Mouse (Mus musculus) lung, adult 2 months (tissue): ENCODE measurements around the gene Gm42669.

Experiments
- CTCF ChIP-seq: fragments of 200-500 bp; IDR thresholded peaks from 2 replicates; pipeline ENCODE4 v1.5.1; 2011; ENCODE audit warnings: mild to moderate bottlenecking, low read length, control low read depth; ENCODE audit not compliant: insufficient read depth
- POLR2A ChIP-seq: fragments of 200-500 bp; IDR thresholded peaks from 2 replicates; pipeline ENCODE4 v1.6.1; 2011; ENCODE audit warnings: low read depth, mild to moderate bottlenecking, control low read depth, low read length, borderline replicate concordance; ENCODE audit errors: extremely low read depth

GRCm38 (mm10) chr5:107611224-107611623 is 103.8 kb downstream of the Gm42669 start:
- TF ChIP-seq POLR2A (no peak), CTCF (peak; percentile 51)
